Mouse (Mus musculus): ENCODE results near the gene Serpina3i.
"Not testable (repeated sequence)": the region's sequence is repeated elsewhere in the genome, so short reads cannot be mapped to it uniquely, and the experiment has no call there.

Gene Serpina3i

DNA sequence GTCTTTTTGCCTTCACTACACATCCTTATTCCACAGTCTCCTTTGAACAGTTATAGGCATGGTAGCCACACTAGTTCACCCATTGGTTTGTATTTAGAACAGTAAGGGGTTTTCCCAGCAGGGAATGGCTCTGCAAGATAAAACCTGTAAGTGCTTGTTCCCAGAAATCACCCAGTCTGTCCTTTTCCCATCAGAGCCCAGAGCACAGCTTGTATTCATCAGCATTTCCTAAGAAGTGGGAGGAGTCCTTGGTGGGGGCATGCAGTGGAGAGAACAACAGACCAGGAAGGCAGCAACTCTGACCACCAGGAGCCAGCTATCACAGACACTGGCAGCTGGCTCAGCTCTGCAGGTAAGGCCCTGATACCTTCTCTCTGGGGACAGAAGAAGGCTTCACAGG lies at the start of gene Serpina3i:
Serpina3i (plus strand) TSS at position 260 of the 400 bp plus-strand sequence.
- DNase-seq: no peak

DNA sequence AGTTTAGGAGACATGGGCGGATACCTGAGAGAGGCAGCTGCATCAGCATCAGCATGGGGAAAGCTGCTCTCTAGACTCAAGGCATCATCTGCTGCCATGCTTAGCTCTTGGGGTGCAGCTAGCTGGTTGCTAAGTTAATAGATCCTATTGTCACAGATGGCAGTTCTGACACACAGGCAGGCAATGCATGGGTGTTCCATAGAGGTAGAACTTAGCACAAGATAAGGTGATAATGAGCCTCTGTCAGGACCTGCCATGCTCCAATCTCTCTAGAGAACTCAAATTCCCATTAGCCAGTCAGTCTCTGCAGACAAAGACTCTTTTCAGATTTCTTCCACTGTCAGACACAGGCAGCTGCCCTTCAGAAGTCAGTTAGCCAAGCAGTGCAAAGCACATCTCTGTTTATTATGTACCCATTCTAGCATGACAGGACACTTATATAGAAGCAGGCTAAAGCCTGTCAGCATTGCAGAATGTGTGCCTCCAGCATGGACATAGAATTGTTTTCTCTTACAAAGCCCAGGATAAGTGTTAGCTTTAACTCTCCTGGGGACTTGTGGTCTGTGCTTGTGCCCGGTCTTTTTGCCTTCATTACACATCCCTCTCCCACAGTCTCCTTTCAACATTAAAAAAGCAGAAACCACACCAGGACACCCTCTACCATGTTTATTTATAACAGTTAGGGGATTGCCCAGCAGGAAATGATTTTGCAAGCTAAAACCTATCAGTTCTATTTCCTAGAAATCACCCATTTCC lies 49.1 kb upstream of the Serpina3i start:
- DNase-seq: no peak

DNA sequence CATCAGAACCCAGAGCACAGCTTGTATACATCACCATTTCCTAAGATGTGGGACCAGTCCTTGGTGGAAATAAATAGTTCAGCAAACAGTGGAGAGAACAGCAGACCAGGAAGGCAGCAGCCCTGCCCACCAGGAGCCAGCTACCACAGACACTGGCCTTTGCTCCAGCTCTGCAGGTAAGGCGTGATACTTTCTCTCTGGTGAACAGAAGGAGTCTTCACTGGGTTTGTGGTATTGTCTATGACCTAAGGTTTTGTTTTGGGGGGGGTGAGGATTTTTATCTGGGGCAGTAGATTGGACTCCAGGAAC lies 48.5 kb upstream of the Serpina3i start, which contains the start of gene Serpina3f:
Serpina3f (plus strand) TSS at position 100 of the 309 bp plus-strand sequence.
- no peak for DNase-seq

DNA sequence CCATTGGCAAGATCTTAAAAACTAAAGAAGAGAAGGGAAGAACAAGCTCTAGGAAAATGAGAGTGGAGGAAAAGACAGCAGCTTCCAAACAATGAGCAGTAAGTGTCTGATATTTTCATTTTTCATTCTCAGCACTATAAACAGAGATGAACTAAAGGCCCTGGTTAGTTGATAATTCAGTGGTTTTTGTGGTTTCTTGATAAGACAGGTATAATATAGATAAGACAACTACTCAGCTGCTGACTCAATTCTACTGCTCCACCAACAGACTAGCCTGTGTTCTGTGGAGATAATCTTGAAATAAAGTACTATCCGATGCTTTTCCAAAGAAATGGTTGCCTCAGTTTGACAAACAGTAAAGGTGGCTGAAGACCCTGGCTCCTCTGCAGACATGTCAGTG lies 47.7 kb upstream of the Serpina3i start:
- no peak for DNase-seq

DNA sequence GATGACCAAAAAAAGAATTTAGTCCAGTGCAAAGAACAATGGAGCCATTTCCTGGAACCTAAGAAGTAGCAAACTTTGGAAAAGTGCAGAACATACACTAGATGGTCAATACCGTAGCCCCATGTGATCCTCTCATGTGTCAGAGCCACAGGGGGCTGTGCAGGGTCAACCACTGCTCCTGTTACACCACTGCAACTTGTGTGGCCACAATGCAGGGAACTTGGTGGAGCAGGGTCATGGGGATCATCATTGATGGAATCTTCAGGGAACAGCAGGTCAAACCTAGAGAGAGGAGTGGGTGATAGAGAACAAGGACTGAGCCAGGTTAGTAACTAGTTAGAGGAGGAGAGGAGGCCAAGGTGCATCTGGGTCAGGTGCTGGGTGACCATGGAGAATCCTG lies 41.3 kb upstream of the Serpina3i start:
- no peak for DNase-seq

DNA sequence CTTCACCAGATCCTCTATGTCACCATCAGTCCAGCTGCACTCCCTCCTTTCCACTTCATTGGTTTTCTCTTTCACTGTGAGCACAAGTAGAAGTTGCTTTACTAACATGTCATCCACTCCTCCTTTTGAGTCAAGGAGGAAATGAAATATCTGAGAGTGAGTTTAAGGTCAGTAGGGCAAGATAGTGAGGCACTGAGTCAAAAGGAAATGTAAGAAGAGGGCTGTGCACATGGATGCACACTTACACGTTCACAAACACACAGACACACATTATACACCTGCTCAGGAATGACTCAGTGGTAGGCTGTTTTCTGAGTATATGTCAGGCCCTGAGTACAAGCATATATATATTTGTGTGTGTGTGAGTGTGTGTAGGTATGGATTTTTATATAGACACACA lies 39.2 kb upstream of the Serpina3i start:
- DNase-seq: no peak

DNA sequence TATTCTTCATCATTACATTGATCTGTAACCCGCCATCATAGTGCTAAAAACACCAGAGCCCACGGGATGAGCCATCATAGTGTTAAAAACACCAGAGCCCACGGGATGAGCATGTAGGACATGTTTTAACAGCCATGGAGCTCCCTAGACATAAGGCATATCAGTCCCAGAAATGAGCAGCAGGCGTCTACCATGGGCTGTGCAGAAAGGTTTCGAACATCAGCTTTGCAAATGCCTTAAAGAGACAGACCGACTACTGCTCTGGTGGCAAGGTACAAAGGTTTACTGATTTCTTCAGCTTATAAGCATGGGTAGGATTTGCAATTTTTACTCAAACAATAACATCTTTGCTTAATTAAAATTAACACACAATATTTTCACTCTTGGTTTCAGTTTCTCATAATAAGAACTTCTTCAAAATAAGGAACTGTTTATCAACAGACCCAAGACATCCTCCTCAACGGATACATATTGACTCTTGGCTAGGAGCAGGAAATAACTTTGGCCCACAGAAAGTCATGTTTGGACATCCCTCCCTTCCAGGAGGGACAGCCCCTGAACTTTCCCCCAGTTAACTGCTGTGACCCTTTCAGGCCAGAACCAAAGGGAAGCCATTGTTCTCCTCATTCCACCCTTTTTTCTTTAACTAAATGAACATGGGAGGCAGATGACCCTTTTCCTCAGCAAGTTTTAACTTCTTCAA lies 38.2 kb upstream of the Serpina3i start:
- DNase-seq: peak; percentile 18

DNA sequence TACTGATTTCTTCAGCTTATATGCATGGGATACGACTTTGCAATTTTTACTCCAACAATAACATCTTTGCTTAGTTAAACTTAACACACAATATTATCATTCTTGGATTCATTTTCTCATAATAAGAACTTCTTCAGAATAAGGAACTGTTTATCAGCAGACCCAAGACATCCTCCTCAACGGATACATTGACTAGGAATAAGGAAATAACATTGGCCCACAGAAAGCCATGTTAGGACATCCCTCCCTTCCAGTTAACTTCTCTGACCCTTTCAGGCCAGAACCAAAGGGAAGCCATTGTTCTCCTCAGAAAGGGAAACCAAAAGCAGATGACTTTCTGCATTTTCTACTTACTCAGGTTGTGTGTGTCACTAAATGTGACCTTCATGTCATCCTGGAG lies 32.2 kb upstream of the Serpina3i start:
- DNase-seq: no peak

DNA sequence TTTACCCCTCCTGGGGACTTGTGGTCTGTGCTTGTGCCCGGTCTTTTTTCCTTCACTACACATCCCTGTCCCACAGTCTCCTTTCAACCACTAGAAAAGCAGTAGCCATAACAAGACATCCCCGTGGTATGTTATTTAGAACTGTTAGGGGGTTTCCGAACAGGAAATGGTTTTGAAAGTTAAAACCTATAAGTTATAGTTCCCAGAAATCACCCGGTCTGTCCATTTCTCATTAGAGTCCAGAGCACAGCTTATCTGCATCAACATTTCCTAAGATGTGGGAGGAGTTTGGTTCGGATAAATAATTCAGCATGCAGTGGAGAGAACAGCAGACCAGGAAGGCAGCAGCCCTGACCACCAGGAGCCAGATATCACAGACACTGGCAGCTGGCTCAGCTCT lies 27.0 kb upstream of the Serpina3i start, which contains the start of gene Serpina3g:
Serpina3g (plus strand) TSS at position 331 of the 400 bp plus-strand sequence.
- no peak for DNase-seq

DNA sequence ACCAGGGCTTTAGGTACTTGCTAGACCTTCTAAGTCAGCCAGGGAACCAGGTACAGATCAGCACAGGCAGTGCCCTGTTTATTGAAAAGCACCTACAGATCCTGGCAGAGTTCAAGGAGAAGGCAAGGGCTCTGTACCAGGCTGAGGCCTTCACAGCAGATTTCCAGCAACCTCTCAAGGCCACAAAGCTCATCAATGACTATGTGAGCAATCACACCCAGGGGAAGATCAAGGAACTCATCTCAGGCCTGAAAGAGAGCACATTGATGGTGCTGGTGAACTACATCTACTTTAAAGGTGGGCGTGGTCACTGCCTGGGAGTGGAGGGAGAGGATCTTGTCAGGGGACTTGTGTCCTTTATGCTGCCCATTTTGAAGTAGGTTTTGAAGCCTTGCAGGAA lies 24.9 kb upstream of the Serpina3i start:
- DNase-seq: not testable (repeated sequence)

DNA sequence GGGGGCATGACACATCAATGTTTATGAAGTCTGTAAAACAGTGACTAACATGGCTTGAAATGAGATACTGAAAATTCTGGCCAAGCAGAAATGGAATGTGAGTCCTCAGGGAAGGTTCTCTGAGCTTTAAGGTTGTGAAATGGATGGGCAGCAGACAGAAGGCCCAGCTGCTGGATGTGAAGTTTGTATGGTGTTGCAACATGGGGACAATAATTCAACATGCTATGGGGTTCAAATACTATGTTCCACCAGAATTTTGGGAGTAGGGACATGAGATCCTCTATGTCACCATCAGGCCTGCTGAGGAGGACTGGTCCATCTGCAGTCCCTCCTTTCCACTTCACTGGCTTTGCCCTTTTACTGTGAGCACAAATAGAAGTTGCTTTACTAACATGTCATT lies 19.6 kb upstream of the Serpina3i start:
- DNase-seq: no peak

DNA sequence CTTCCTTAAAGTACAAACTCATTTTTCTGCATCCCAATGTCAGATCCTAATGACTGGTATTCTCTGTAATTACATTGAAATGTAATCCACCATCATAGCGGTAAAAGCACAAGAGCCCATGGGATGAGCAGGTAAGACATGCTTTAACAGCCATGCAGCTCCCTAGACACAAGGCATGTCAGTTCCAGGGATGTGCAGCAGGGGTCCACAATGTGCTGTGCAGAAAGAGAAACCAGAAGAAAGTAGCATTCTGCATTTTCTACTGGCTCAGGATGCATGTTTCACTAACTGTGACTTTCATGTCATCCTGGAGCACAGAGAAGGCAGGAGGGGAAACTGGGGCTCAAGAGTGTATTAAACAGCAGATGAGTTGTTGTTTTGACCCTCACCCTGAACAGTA lies 17.8 kb upstream of the Serpina3i start:
- peak; percentile 49 for DNase-seq

DNA sequence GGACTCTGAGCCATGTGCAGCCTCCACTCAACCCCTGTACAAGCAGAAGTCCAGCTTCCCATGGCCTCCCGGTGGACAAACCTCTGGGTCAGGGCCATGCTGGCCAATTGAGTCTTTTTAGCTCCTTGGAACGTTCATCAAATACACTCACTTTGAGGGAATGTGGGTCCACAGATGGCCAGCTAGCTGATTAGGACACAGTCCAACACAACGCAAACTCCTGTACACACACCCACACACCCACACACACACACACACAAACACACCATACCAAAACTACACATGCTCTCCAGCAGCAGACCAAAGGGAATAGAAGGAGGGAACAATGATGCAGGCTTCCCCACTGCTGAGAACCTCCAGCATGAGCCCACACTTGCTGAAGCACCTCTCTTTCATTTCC lies 17.3 kb upstream of the Serpina3i start:
- DNase-seq: no peak

DNA sequence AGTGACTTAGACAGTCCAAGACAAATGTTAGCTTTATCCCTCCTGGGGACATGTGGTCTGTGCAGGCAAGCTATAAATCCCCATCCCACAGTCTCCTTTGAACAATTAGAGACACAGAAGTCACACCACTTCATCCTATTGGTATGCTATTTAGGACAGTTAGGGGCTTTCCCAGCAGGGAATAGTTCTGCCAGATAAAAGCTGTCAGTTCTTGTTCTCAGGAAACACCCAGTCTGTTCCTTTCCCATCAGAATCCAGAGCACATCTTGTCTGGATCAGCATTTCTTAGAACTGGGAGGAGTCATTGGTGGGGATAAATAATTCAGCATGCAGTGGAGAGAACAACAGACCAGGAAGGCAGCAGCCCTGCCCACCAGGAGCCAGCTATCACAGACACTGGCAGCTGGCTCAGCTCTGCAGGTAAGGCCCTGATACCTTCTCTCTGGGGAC lies 15.3 kb upstream of the Serpina3i start:
- no peak for DNase-seq

DNA sequence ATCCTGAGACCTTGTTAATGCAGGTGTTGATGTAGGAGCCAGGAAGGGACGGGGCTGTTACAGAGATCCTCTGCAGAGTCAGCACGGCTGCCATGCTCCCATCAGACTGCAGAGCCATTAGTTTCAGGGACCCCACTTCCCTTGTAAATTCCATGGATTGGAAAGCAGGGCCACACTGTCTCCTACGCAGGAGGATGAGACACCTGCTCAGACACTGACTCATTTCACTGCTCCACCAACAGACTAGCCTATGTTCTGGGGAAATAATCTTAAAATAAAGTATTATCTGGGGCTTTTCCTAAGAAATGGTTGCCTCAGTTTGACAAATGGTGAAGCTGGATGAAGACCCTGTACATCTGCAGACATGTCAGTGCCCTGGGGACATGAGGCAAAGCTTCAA lies 14.7 kb upstream of the Serpina3i start:
- no peak for DNase-seq

DNA sequence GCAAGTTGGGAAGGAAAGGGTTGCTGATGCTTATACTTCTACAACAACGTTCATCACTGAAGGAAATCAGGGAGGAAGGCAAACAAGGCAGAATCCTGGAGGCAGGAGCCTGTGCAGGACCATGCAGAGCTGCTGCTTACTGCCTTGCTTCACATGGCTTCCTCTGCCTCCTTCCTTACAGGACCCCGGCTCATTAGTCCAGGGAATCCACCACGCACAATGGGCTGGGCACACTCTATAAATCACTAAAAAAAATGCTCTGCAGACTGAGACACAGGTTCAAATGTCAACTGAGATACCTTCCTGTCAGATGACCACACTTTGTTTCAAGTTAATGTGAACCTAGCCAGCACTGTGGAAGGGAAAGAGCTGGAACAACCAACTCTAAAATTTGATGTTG lies 1.9 kb upstream of the Serpina3i start:
- DNase-seq: no peak

DNA sequence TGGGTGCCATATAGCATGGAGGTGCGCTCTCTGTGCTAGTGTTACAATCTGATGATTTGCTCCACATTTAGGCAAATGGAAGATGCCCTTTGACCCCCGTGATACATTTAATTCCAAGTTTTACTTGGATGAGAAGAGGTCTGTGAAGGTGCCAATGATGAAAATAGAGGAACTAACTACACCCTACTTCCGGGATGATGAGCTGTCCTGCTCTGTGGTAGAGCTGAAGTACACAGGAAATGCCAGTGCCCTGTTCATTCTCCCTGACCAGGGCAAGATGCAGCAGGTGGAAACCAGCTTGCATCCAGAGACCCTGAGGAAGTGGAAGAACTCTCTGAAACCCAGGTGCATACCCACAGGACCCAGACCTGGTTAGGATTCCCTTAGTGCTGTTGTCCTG lies 3.5 kb downstream of the Serpina3i start:
- no peak for DNase-seq

DNA sequence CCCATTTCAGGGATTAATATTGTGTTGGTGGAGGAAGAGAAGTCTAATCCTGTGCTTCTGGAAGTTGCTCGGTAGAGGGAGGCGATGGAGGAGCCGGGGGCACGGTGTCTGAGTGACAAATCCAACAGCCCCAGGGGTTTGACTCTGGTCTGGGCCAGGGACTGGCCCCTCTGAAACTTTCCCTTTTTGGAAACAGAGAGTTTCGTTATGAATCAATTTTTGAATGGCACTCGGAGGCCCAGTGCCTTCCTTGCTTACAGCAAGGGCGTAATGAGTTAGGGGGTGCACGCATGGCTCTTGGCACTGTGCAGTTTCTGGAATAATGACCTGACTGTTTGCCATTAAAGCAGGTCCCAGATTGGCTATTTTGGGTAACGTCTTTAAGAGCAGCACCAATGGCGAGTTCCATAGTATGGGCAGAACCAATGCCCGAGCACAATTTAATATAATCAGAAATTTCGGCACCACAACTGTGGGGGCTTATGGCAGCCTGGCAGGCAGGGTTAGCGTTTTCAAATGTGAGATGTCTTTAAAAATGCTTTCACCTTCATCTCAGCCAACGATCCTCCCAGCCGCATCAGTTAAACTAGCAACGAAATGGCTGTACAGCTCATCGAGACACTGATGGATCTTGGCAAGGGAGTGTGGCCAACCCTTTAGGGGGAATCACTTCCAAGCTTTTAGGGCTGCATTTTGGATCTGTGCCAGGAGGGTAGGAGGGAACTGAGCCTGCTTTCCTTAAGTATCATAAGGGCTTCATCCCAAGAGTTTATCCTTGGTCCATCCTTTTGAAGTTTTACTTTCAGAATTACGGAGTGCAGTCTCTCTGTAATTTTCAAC lies 15.5 kb downstream of the Serpina3i start:
- DNase-seq: no peak

DNA sequence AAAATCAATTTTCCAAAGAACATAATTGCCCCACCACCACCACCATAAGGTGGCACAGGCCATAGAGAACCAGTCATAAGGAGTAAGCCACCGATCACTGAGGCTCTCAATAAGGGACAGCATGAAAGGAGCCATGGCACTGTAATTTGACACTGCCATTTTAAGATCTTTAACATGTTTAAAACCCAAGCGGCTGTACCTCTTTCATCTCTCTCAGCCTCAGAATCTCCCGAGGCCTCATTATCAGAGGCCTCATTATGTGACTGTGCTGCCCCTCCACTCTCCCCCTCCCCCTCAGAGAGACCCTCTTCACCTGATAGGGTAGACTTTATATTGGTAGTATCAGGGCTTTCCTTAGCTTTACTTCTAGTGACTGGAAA lies 16.1 kb downstream of the Serpina3i start:
- DNase-seq: no peak

DNA sequence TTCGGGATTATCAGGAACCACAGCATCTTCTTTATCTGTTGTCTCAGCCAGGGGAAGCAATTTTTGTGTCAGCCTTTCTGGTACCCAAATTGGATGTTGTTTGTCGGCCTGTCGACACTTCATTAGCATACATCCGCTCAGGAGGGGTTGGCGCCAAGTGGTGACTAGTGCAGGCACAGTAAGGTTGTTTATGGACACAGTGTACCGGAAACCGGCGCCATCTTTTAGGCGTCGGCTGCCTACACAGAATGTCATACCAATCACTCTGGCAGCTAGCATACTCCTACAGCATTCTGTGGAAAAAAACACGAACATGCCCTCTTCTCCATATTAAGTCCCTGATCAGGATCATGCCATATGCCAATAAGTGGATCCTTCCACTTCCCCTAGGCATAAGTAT lies 20.5 kb downstream of the Serpina3i start:
- DNase-seq: no peak

DNA sequence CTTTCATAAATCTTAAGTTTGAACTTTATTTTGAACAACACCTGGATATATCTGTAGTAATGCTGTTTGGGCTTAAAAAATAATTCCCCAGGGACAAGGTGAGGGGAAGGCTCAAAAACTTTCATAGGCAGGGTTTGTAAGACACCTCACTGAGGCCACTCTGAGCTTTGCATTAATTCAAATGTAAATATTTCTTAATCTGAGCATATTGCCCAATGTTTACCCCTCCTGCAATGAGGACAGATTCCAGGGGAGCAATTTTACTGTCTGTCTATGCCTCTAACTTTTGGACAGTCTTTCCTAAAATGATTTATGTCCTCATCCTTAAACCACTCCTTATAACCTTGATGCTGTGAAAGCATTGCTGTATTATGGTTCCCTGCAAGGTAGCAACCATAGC lies 25.4 kb downstream of the Serpina3i start:
- DNase-seq: no peak

DNA sequence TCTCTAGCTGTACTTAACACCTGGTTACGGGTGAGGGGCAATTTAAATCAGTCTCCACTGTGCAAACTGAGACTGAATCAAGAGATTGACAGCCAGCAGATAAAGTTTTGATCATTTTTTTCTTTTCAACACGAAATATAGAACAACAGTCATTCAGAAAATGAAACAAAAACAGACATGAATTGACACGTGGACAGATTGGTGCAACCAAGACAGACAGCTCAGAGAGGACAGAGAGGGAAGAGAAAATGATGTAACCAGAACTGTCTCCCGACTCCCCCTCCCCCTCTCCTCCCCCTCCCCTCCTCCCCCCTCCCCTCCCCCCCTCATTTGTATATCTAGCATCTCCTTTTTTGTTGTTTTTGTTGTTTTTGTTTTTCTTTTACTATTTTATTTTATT lies 26.9 kb downstream of the Serpina3i start:
- DNase-seq: no peak

DNA sequence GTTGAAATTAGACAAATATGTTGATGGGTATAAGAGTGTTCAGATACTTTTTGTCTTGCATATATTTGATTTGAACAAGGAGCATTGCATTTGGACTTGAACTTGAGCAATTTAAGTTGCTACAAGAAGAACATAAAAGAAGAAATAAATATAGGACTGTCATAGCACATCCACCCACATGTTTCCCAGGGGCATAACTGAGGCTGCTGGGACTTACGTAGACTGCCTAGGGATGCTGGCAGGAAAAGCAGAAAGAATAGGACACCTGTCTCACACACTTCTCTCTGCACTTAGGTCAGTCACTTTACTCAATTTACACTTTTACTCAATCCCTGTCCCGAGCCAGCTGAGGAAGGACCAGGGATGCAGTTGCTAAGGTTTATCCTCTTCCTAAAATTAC lies 31.0 kb downstream of the Serpina3i start:
- no peak for DNase-seq

DNA sequence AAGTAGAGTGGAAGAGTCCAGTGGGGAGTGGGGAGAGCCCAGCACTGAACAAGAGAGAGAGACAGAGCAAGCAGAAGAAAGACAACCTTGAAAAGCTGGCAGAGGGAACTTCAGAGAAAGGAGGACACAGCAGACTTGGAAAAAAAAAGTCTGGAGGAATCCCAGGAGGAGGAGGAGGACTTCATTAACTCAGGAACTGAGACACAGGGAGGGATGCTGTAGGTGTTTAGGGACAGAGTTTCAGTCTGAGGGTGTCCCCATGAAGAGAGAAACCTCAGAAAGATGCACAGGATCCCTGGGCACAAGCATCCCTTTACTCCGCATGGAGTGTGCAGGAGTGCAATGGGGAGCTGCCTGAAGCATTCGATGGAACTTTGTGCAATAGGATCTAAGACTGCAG lies 35.1 kb downstream of the Serpina3i start:
- DNase-seq: no peak
